Comparison of ENCODE assay signal across 7 mouse cellular contexts in genomic region chr10:57000892-57001722, GRCm38 (mm10).
DNase-seq lines count a peak whose midpoint lies in the region; ATAC-seq lines count a peak whose summit lies in the region.

No protein-coding gene starts in this region.

- H3K9ac ChIP-seq in hindbrain, embryonic 15.5 days = no peak overlapping the region

- 0 out of 2 replicates have a peak overlapping the region, but pooled peaks have one; percentile 15 for H3K27ac ChIP-seq in hindbrain, embryonic 15.5 days (replicated peaks)

- no peaks in the 10 kb centered on the region for H3K4me1 ChIP-seq in hindbrain, embryonic 15.5 days (replicated peaks)

- H3K4me3 ChIP-seq in hindbrain, embryonic 15.5 days = peak overlapping the region; percentile 2; the same call in 1 of the 2 replicates

- WGBS in hindbrain, embryonic 15.5 days = 23% methylated on average over 16 of the region's 16 CpGs

- no peaks in the 10 kb centered on the region for H3K27me3 ChIP-seq in hindbrain, embryonic 15.5 days

- no peaks in the 10 kb centered on the region for H3K36me3 ChIP-seq in hindbrain, embryonic 15.5 days

- H3K4me2 ChIP-seq in hindbrain, embryonic 15.5 days = peak overlapping the region; percentile 43

- peak; percentile 87 for ATAC-seq in hindbrain, embryonic 15.5 days (ENCODE audit: low FRiP score, low read depth)
- peak; percentile 89 for ATAC-seq in megakaryocyte, adult 5-6 weeks (ENCODE audit: poor library complexity, severe bottlenecking)

- DNase-seq in adipocyte (ENCODE audit: low spot score) = peak; percentile 67
- DNase-seq in cerebellum, adult 8-10 months = peak; percentile 43
- DNase-seq in frontal cortex, postnatal 10 days (ENCODE audit: low spot score in 2 of 2) = peak; percentile 11 to 19
- DNase-seq in layer of hippocampus, postnatal 14 days (ENCODE audit: low spot score in 2 of 2) = peak; percentile 39 to 71
- DNase-seq in retina, postnatal 7 days (ENCODE audit: low read depth, low spot score) = peak; percentile 25

- H3K9me3 ChIP-seq in hindbrain, embryonic 15.5 days = no peaks in the 10 kb centered on the region

Comparison
In these comparisons a context has a peak if more than half of its experiments do, and no peak if none do; other contexts are left out.
1. Peak in every context shown above with its lines: DNase-seq, ATAC-seq, H3K4me3 ChIP-seq and H3K27ac ChIP-seq.
2. DNase-seq: peak in every context shown above with its lines; median percentile 67 in adipocyte; 55 in layer of hippocampus, postnatal 14 days; 43 in cerebellum, adult 8-10 months; 25 in retina, postnatal 7 days; 15 in frontal cortex, postnatal 10 days.